Mouse (Mus musculus): Measurements from ENCODE around the gene Ell.
A peak's percentile ranks its signal among the peaks of the same experiment; 100 is the strongest.

The Ell gene

GRCm38 (mm10) chr8:70539077-70539813 is at the start of gene Ell:
Gene Ell (plus strand): TSS chr8:70539457.
- DNase-seq (ENCODE audit: extremely low read depth, low read depth) = peak; percentile 97

- no peak for DNase-seq (ENCODE audit: extremely low read depth, low read depth)
These were observed 49.7 kb upstream of the Ell start for GRCm38 (mm10) chr8:70489576-70489975.

- DNase-seq (ENCODE audit: extremely low read depth, low read depth) = no peak
These were observed 49.0 kb upstream of the Ell start for GRCm38 (mm10) chr8:70490061-70490879.

- DNase-seq (ENCODE audit: extremely low read depth, low read depth) = no peak
These were observed 48.3 kb upstream of the Ell start for GRCm38 (mm10) chr8:70490880-70491495.

GRCm38 (mm10) chr8:70492664-70493640 is 46.3 kb upstream of the Ell start, which contains the start of gene Crlf1:
Gene Crlf1 (plus strand): TSS chr8:70493158.
- DNase-seq (ENCODE audit: extremely low read depth, low read depth) = no peak

- no peak for DNase-seq (ENCODE audit: extremely low read depth, low read depth)
These were observed 45.4 kb upstream of the Ell start for GRCm38 (mm10) chr8:70493692-70494415.

- no peak for DNase-seq (ENCODE audit: extremely low read depth, low read depth)
These were observed 44.8 kb upstream of the Ell start for GRCm38 (mm10) chr8:70494416-70494945.

GRCm38 (mm10) chr8:70495001-70495770 is 44.1 kb upstream of the Ell start:
- no peak for DNase-seq (ENCODE audit: extremely low read depth, low read depth)

GRCm38 (mm10) chr8:70495771-70496062 is 43.5 kb upstream of the Ell start:
- DNase-seq (ENCODE audit: extremely low read depth, low read depth) = no peak

- no peak for DNase-seq (ENCODE audit: extremely low read depth, low read depth)
These were observed 38.6 kb upstream of the Ell start for GRCm38 (mm10) chr8:70500386-70501301.

GRCm38 (mm10) chr8:70501820-70502529 is 37.3 kb upstream of the Ell start:
- no peak for DNase-seq (ENCODE audit: extremely low read depth, low read depth)

GRCm38 (mm10) chr8:70502540-70502939 is 36.7 kb upstream of the Ell start:
- no peak for DNase-seq (ENCODE audit: extremely low read depth, low read depth)

- DNase-seq (ENCODE audit: extremely low read depth, low read depth) = no peak
These were observed 36.1 kb upstream of the Ell start for GRCm38 (mm10) chr8:70503062-70503750.

GRCm38 (mm10) chr8:70504291-70504716 is 35.0 kb upstream of the Ell start:
- no peak for DNase-seq (ENCODE audit: extremely low read depth, low read depth)

- no peak for DNase-seq (ENCODE audit: extremely low read depth, low read depth)
These were observed 34.4 kb upstream of the Ell start for GRCm38 (mm10) chr8:70504851-70505250.

GRCm38 (mm10) chr8:70505698-70506327 is 33.4 kb upstream of the Ell start:
- no peak for DNase-seq (ENCODE audit: extremely low read depth, low read depth)

All from MEL-GATA-1-ER (cell line).